Mouse (Mus musculus) urinary bladder, postnatal 14 days (tissue): ENCODE results near the gene Sobp.

Source experiments
- DNase-seq: peaks from one replicate; pipeline ENCODE4 v3.0.0; 2021; ENCODE audit warnings: low spot score

Sobp gene

DNA sequence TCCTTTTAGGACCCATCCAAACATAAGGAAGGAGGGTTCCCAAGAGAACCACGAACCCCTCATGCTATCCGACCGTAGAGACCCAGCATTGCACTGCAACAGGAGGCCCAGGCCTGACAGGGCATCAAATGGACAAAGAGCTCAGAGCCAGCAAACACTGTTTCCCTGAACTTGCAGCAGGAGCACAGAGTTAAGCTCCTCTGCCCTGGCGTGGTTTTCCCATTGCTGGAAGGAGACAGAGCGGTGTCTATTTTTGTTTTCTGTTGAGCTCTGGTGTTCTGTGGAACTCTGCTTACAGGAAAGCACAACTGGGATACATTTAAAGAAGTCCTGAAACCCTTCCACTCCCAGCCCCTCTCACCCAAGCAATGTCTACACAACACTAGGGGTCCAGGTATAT is 15.0 kb downstream of the Sobp start:
- no peak for DNase-seq

DNA sequence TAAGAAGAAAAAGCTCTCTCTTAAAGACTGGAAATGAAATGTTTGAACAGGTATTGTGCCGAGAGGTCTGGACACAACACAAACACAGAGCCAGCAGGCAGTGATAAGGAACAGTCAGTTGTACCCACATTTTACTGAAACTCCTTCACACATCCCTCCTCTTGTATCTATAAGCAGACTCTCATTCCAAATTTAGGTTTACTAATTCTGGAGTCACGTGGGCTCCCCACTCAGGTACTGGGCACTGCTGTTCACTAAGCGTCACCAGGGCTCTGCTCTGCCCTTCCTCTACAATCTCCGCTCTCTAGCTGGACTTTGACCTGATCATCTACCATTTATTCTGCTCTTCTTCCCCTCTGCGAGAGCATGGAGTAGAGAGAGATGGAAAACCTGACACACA is 15.4 kb downstream of the Sobp start:
- no peak for DNase-seq

DNA sequence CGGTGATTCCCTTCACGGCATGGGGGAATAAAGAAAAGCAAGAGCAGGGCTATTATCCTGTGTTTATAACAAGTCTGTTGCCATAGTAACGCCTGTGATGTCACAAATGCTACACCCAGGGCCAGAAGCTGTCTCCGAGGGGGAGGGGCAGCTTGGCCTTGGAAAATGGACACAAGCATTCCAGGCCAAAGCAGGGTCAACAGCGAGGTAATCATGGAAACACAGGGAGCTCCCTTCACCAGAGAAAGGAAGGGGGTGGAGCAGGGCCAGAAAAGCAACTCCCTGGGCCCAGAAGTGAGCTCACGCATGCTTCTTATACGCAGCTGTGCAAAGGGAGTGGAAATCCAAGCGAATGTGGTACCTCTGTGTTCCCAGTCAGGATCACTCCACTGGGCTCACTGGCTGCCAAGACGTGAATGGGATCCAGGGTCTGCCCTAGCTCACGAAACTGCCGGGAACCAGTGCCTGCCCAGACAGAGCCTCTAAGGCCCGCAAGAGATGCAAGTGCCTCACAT is 19.2 kb downstream of the Sobp start:
- peak; percentile 59 for DNase-seq

DNA sequence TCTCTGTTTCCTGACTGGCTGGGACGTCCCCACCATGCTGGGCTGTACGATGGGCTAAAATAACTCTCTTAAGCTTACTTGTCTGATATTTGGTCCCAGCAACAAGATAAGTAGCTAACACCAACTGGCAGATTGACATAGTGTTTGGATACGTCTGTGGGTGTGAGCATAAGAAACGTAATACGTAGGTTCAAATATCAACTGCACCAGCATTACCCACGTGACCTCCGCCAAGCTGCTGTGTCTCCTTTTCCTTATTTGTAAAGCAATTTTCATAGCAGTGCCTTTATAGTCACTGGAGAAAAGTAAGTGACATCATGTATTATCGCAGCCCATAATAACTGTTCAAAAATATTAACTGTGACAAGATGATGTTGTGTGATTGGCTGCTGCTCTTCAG is 21.7 kb downstream of the Sobp start:
- DNase-seq, result no peak

DNA sequence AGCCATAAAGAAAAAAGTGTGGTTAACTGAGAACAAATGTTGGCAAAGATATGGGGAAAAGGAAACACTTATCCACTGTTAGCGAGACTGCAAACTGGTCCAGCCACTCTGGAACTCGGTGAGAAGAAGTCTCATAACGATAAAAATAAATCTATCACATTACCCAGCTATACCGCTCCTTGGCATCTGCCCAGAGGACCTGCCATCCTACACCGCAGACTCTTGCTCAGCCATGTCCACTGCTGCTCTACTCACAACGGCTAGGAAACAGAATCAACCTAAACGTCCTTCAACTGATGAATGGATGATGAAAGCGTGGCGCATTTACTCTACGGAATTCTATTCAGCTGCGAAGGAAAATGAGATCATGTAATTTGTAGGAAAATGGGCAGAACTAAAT is 25.9 kb downstream of the Sobp start:
- DNase-seq, result no peak

DNA sequence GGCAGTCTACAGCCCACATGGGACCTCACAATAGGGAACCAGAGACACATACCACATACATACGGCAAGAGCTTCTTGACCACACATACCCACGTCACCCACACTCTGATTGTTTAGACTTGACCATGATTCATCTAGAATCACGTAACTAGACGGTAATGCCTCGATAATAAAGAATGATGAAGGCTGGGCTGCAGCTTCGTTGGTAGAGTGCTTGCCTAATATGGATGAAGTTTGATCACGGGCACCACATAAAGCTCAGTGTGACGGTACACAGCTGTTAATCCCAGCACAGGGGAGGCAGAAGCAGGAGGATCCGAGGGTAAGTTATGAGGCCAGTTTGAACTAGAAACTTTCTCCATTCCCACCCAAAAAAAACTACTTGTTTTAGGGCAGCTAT is 31.2 kb downstream of the Sobp start:
- no peak for DNase-seq

DNA sequence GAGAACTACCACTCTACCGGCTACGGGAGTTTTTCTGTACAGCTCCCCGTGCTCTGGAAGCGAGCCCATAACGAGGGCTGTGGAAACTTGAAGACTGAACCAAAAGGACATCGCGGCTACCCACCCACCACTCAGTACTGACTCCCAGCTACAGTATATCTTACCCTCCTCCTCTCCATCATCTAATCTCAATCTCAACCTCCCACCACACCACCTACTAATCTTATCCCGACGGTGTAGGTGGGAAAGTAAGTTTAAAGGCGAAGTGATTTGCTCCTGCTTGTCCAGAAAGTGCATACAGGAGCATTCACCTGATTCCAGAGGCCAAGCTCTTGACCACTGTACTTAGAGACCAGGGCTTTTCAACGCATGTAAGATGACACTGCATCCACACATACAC is 40.3 kb downstream of the Sobp start:
- DNase-seq, result no peak

DNA sequence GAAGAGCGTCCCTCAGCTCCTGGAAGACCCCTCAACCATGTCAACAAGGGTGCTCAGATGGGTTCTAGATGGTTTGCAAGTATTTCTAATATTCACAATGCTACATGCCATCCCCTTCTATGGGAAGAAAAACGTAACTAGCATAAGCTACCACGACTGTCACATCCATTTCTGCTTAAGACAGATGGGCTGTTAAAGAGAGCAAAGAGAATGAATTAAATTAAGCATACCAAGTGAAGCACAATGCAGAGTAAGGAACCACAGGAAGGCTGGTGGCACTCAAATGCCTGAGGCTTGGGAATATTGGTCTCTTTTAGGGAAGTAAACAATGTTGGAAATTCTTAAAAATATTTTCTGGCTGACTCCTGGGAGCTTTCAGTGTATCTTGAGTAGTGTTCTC is 45.6 kb downstream of the Sobp start:
- DNase-seq, result no peak

DNA sequence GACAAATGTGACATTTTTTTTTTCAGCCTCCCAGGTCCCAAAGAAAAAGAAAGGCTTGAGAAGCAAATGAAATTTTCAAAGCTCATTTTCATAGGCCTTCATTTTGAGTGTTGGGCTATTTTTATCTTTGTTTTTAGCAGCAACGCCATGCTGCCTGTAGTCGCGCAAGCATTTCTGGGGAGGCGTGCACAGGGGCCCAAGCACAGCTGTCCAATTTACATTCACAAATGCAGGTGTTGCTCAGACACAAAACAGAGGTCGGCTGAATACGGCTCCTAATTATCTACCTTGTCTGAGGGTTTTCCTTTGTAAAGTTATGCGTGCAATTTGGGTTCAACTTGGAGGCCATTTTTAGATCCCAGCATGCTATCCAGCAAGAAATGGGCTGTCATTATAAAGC is 49.8 kb downstream of the Sobp start:
- DNase-seq, result no peak

DNA sequence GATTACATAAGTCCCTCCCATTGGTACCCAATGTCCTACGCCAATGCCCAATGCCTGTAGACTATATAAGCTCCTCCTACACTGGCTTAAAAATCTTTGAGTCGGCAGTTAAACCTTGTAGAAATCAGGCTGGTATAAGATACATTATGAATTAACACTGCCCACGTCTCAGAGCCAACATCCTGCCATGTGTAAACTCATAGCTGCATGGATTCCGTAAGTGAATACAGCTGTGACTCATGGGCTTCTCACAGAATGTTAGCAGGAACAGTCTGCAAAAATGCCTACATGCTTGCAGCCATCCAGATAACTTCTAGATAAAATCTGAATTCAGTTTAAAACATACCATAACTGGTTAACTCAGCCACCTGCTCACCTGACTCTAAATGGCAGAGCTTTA is 50.2 kb downstream of the Sobp start:
- DNase-seq, result no peak

DNA sequence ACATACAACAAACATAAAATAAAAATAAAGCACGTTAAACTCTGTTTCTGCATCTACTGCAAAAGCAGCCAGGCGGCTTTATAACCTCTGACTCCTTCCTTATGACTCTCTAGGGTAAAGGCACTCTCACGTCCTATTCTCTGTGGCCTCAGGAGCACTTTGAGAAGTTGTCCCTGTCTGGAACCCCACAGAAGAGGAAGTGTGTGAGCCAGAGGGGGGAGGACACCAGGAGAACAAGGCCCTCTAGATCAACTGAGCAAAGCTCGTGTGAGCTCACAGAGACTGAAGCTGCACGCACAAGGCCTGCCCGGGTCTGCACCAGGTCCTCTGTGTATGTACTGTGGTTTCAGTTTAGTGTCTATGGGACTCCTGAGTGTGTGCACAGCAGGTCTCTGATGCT is 50.9 kb downstream of the Sobp start:
- DNase-seq, result no peak

DNA sequence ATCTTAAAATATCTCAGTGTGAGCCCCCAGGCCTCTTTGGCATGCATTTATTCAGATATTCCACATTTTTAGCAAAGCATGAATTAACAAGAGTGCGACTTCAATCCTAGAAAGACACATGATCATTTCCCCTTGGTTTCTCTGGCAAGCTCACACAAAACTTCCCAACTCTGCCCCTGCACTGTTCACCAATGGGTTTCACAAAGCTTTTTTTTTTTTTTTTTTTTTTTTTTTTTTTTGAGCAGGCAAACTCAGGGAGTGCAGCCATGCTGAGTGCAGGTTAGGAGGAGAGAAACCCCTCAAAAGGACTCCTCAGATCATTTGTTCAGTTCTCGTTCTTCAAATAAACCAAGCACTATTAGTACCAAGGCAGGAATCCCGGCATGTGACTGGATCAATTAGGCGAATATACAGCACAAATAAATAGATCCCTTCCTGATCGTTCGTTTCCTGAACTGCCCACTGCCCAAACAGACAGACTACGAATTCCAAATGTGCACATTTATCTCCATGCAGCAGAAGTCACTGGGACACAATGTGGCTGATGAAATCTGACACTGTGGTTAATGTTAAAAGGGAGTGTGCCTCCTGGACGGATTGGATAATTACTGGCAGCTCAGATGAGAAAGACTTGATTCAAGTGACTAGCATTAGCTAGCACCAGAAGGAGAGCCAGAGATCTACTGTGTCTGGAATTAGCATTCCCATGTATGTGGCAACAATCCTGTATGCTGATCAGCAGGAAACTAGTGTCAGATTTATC is 53.5 kb downstream of the Sobp start:
- DNase-seq, result no peak

DNA sequence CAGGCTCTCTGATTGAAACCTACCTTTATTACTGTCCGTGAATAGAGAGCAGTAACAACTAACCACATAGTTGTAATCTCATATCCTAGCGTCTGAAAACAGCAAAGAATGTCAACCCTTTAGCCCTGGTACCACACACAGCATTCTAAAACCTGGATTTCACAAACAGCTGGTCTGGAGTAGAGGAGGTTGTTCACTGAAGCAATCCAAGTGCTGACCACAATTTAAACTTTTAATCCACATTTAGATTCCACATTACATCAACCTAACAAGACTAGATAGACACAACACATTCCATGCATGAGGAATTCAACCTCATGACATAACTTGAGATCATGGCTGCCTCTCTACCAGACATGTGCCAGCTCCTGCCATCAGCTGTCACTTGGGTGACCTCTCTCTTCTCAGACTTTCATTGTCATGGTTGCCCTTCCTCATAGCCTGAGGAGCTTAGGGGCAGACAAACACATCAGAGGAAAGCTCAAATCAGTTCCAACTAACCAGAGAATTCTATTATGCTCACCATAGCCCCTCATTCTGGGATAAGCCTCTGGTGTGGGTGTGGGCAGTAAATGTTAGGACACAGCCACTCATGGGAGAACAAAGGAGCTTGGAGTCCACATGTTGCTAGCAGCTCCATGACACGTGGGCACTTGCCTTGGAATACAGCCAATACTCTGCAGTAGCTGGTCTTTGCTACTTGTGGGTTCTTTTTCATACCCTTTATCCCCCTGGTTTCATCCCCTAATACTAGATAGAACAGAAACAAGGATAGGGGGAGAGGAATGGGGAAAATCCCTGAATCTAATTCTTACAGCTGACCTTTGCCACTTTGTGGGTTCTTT is 58.0 kb downstream of the Sobp start:
- DNase-seq, result no peak

DNA sequence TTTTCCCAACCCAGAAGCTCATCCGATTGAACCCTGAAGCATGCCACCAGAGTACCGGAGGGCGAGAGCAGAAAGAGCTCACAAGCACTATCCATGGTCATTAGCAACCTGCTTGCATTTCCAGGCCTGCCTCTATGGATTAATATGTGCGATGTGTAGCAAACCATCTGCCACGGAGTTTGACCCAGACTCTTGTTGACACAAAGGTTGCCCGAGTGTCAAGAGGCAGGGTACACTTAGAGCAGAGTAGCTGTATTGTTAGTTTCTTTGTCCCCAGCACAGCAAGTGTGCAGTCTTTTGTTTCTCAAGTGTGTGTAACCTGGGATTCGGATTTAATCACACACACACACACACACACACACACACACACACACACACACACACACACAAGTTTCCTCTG is 62.0 kb downstream of the Sobp start:
- DNase-seq, result no peak

DNA sequence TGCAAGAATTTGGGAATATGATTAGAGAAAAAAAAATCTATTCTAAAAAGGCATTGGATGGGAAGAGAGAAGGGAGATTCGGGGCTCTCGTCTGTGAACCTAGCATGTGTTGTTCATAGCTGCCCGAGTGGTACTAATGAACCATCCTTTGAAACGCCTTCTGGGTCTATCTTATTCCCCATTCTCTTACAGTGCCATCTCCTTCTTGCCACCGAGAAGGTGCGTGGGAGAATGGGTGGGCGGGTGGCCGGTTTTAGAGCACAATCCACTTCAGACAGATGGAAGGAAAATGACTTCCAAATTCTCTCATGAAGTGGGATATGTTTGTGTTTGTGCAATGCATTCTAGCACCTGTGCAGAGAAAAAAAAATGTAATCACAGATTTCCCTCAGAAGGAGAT is 67.7 kb downstream of the Sobp start:
- DNase-seq, result no peak

DNA sequence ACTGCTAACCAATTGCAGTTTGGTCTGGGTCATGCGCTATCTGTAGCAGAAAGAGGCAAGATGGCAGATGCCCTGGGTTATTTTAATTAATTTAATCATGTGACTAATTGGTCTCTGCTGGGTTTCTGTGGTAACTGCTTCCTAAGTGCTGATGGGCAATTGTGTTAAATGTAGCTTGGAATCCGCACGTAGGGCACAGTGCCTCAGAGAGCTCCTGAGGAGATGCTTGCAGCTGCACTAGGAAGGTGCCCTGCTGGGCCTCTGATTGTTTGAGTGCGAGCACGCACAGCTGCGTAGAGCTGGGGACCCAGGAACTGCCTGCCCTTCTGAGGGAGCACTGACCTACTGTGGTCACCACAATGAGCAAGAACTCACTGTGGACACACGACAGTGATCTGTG is 68.1 kb downstream of the Sobp start:
- DNase-seq, result no peak

DNA sequence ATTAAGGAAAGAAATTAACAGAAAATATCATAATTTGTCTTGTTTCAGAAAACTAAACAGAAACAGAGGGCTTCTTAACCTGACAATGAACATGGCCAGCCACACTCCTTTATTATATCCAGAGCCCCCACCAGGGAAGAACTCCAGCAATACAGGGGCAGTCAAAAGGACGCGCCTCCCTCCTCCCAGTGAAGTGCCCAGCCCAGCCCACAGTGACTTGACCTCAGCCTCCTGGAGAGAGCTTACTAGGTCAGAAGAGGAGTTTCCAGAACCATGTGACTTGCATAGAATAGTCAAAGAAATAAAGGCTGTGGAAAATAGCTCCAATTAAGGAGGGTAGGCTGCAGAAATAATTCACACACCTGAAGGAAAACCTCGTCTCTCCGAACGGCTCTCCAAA is 73.8 kb downstream of the Sobp start:
- DNase-seq, result no peak

DNA sequence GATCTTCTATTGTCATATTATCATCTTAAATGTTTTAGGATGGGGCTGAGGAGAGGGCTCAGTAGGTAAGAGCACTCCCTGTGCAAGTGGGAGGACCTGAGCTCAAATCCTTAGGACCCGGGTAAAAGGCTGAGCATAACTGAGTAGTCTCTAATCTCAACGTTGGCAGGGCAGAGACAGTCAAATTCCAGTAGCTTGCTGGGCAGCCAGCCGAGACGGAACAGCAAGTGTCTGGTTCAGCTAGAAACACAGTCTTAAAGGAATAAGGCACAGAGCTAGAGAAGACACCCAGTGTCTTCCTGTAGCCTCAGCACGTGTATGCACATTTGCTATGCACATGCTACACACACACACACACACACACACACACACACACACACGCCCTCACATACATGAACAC is 75.1 kb downstream of the Sobp start:
- DNase-seq, result no peak

DNA sequence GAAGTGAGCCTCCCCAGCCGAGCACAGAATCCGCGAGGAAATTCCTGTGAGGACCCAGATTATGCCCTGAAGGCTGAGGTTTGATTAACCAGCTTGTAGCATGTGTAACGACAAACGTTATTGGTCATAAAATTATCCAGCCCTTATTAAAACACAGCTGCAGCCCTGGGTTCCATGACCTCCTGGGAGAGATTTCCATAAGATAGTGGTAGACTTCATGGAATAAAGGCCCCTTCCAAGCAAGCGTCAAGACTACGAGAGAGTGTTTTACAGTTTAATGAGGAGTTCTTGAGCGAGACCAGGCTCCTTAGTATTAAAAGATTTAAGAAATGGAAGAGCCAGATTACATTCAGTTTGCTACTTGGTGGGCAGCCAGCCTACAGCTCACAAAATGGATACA is 76.6 kb downstream of the Sobp start:
- DNase-seq, result no peak

DNA sequence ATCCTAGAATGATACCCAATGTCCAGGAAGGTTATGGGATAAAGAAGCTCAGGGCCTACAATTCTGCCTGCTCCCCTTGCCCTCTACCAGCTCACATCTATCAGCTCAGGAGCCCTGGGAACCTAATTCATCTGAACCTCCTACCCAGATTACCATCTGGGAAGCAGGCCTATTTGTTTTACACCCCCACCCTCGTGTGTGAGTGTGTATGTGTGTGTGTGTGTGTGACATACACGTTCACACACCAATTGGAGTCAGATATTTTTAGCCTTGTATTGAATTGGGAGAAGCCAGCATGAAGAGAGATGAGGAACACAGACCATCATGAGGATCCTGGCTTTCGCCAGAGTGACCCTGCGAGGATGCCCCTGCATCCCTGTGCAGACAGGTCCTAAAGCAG is 77.7 kb downstream of the Sobp start:
- DNase-seq, result no peak

DNA sequence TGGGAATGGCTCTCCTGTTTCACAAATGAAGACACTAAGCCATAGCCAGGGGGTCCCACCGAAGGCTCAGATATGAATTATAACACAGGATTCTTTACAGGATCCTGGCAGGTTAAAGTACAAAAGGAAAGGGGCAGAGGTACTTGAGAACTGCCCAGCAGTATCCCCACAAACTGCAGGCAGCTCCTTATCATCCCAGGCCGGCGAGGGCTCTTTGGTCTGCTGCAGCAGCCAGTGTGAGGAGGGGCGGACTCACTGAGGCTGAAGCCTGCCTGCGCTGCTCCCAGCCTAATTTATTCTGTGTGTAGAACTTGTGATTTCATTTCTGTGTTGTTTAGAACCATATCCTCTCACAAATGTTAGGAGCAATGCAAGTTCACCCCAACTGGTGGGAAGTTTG is 79.8 kb downstream of the Sobp start:
- DNase-seq, result no peak

DNA sequence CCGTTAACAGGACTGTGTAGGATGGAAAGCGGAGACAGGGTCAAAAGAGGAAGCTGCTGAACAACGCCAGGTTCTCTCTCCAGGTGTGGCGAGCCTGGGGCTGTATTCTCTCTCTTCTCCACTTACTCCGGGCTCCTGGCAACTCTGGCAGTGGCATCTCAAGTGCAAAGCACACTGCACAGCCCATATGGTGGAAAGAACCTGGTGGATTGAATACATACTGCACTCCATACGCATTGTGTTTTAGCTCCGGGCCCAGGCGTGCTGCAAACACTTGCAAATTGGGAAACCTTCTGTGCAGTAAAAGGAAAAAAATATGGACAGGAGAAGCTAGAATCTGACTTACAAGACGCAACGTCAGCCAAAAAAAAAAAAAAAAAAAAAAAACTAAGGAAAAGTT is 80.9 kb downstream of the Sobp start:
- DNase-seq, result no peak

DNA sequence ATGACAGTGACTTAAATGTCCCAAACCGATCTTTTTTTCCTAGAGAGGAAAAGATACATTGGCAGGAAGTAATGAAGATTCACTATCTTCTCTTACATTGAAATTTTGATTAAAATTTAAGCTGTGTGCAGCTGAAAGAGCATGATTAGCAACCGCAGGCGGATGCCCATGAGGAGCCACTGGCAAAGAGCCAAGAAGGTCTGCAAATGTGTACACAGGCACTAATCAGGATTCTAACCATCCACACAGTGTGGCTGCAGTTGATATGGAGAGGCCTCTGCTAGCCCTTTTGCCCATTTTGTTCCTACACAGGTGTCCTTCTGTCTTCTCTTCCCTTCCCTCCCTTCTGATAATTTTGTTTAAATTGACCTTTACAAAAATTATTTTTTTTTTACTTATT is 84.3 kb downstream of the Sobp start:
- no peak for DNase-seq

DNA sequence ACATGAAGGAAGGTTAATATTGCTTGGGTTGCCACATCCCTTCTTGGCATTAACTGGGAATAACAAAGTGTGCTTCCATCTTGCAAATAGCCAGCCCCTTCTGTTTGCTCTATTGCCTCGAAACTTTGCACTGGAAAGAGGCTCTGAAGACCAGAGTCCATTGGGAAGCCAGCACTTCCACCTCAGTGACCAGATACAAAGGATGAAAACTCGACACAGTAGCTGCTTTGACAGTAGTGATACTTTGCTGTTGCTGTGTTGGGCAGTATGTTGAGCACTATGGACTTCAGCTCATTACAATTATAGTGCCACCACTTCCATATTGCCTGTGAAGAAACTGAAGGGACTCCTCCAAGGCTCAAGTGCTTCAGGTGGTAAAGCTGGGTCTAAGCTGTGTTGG is 86.9 kb downstream of the Sobp start:
- DNase-seq, result no peak
